Mouse (Mus musculus) layer of hippocampus, postnatal 10 days (tissue): ENCODE results near the gene Fbxo42. TPM values are rescaled to one million over a fixed set of nuclear protein-coding genes. Genes with fewer than 3 reads are reported as not detected.

Experiments
- DNase-seq, 2 experiments: peaks; one replicate each; pipeline ENCODE4 v3.0.0; 2021; ENCODE audit warnings: low spot score in 2 of 2
- total RNA-seq, 2 experiments: library from RNA; stranded (reverse); gene quantifications; 2 replicates each; pipeline ENCODE4 v1.2.3; 2021

Fbxo42 gene
- total RNA-seq, 2 experiments from 2014 or later = 28.6 to 33.0 TPM

DNA sequence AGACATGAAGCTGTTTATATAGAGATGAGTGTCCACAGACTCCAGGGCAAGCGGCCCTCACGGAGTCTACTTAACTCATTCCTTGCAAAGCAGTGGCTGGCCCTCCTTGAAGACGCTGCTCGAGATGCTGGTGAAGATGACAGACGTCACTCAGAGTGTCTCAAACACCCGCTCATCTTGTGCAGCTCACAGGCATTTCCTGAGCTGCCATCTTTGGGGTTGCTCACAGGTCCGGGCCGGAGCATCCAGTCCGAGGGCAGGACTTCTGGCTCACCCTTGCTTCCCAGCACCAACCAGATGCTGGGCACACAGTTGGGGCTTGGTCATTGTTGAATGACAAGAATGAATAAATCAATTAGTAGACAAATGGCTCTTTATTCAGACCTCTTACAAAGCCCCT is 65.2 kb downstream of the Fbxo42 start:
- no peak for DNase-seq

GRCm38 (mm10) chr4:141213342-141213741 is 65.6 kb downstream of the Fbxo42 start:
- no peak for DNase-seq

DNA sequence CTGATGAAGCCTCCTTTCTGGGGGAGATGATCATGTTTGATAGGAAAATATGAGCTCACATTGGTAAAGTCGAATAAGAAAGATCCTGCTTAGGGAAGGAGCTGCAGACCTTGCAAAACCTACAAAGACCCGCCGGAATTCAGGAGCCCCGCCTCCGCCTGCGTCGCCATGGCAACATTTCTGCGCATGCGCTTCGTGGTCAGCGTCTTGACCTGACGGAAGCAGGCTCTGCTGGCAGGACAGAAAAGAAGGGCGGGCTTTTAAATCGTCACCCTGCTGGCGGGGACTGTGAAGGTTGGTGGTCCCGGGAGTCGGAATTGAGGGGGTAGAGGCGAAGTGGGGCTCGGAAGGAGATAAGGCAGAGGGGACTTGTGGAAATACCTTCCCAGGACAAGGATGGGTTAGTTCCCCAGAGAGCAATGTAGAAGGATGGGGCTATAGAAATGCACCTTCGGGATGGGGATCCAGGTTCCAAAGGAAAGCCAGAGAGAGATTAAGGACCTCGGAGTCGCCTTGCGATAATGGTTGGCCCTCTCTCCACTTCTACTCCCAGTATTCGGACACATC is 66.1 kb downstream of the Fbxo42 start, which contains the start of gene Rsg1:
Gene Rsg1, plus strand, starts transcription at position 187 of the 567 bp plus-strand sequence.
- peak; percentile 95 to 96 for DNase-seq

DNA sequence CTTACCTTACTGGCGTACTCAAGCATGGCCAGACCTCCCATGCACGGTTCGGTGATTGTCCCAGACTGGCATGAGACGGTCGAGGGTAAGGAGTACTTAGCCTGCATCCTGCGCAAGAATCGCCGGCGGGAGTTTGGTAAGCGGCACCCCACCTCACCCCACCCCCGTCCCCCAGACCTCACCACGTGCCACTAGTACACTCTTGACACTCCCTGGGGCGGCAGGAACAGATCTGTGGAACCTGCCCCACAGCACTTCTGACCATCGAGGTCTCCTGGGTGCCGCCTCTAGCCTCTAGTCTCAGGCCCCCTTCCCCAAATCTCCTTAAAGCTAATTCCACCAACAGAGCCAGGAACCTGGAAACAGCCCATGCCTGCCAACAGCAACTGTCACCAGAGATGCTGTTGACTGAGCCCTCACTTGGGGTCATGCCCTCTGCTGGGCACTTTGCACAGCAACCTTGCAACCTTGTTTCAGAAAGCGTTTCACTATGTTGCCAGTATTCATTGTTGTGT is 66.7 kb downstream of the Fbxo42 start:
- DNase-seq = peak in 1 of 2 experiments; percentile 30

GRCm38 (mm10) chr4:141219583-141220213 is 72.0 kb downstream of the Fbxo42 start:
- no peak for DNase-seq

- no peak for DNase-seq
Measured at GRCm38 (mm10) chr4:141221848-141222247, 74.1 kb downstream of the Fbxo42 start.

DNA sequence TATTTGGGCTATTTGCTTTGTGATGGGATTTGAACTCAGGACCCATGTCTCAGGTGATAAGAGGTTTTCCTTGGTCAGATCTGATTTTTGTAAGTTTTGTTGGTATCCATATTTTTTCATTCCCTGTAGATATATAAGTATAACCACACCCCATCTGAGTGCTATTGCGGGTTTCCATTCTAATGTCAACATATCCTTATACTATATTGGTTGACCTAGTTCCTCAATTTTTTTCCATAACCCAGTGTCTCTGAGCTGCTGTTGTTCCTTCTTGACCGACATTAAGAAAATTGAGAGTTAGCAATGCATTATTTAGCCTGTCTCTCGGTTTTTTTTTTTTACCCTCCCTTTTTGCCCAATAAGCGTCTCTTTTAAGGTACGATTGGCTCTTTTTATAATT is 75.0 kb downstream of the Fbxo42 start:
- DNase-seq = no peak

DNA sequence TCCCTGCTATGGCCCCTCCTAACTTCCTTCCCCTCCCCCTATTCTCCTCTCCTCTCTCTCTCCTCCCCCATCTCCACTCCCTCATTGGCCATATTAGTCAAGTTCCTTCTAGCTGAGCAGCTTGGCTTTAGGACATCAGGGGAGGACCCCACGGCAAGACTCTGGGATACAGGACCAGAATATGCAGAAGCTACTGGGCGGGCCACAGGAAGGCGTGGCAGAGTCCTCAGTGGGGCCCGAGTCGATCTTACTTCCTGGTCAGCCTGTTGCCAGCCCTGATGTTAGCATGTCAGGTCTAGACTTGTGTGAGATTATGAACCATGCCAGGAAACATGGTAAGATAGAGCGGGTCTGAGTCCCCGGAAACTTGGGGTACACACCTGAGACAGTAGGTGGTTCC is 81.0 kb downstream of the Fbxo42 start:
- no peak for DNase-seq

- no peak for DNase-seq
Measured at GRCm38 (mm10) chr4:141233196-141233595, 85.5 kb downstream of the Fbxo42 start.

DNA sequence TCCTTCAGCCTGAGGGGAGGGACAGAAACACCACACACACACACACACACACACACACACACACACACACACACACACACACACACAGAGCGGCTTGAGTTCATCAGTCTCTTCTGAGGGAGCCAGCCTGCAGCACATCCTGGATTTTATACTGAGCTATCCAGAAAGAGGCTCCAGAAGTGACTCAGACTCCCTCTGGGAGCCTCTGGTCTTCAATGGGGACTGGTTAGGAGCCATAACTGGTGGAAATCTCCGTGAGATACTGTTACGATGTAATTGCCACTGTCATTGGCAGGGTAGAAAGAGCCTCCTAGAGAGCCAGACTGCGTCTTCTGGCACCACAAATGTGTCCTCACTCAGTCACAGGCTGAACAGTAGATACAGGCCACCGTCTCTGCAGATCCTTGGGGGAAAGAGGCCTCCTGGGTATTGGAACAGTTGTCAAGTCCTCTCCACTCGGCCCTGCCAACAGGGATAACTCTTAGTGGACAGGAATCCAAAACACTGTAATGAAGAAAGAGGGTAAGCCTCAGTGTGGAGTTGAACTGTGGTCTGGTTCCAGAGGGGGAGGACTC is 87.9 kb downstream of the Fbxo42 start:
- DNase-seq = no peak

GRCm38 (mm10) chr4:141236856-141237255 is 89.1 kb downstream of the Fbxo42 start:
- DNase-seq = no peak

DNA sequence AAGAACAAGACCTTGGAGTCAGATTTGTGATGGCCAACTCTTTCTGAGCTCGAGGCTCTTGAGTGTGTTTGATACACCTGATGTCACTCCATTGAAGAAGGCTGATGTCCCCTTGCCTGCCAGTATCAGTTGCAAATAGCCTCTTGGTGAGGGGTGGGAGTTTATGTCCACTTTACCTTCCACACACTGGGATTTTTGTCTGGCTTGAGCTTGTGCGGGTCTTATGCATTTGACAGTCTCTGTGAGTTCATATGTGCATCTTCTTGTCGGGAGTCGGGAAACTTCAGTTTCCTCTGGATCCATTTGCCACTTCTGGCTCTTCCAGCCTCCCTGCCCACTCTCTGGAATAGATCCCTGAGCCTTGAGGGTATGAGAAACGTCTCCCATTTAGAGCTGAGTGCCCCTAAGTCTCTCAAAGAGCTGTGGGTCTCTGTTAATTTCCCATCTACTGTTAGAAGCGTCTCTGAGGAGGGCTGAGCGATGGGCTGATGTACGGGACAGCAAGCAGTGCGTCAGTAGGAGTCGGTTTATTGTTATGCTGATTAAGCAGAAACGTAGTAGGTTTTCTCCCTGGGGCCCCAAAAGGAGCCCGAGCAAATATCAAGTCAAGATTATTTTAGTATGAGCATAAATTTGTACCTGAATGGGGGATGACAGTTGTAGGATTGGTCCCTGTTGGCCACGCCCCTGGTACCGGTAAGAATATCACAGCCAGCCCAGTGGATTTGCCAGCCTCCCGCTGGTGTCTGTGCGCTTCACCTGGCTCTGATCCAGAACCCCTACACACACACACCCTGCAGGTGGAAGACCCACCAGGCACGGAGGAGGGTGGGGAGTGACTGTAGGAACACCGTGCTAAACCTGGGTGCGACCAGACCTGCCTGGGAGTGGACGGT is 91.0 kb downstream of the Fbxo42 start:
- no peak for DNase-seq

- DNase-seq = peak; percentile 54 to 71
Measured at GRCm38 (mm10) chr4:141239388-141240125, 91.8 kb downstream of the Fbxo42 start, which contains the start of gene Arhgef19. Arhgef19 (plus strand) TSS chr4:141239499.

DNA sequence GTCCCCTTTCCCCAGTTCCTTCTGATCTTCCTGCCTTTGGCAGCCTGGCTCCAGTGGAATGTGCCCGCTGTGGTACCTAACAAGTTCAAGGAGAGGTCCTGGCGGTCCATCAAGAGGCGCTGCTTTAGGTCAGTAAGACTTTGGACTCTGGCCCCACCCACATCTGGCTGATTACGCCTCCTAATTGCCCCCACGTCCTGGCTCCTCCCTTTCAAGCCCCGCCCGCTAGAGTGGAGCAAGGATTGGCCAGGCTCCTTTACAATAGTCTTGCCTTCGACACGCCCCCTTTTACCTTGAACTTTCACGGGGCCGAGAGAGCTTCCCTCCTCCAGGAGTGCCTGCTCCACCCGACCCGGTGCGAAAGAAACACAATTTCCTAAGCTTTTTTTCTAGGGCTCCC is 92.9 kb downstream of the Fbxo42 start:
- no peak for DNase-seq

DNA sequence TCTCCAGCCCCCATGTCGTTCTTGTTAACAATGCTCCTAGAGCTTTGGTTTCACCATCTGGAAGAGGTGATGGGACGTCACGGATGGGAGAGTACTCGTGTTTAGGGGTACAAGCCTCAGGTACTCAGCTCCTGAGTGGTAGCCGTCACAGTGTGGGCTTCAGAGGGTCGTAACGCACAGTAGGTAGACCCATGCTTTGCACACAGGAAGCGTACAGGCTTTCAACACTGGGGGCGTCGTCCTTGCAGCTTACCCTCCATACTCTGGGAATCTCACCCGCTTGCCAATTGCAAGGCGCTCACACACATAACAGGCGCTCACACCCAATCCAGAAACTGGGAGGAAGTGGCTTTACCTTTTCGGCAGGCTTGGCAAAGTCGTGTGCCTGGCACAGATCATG is 94.1 kb downstream of the Fbxo42 start:
- DNase-seq = no peak

DNA sequence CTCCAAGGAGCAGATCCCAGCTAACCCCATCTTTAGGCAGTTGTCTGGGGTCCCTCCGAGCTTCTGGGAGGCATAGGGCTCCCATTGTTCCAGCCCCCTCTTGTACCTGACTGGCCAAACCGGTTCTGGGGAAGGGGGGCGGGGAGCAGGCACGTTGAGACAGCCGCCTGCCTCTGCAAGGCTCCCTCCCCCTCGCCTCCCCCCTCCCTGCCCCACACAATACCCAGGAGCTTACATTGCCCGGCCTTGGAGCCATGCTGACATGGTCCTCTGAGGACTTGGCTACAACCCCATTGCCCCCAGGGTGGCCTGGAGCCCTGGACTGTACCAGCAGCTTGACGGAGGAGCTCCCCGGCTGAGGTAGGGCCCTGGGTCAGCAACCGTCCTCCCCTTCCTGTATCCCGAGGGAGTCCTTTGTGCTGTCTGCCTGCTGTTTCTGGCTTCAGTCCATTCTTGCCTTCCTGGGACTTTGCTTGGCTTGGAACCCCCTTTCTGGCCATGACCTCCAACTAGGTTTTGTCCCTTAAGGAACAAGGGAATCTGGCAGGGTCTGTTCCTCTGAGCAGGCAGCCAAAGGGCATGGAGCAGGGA is 95.0 kb downstream of the Fbxo42 start:
- no peak for DNase-seq

GRCm38 (mm10) chr4:141243636-141244035 is 95.9 kb downstream of the Fbxo42 start:
- DNase-seq = no peak

GRCm38 (mm10) chr4:141244401-141244800 is 96.7 kb downstream of the Fbxo42 start:
- DNase-seq = peak in 1 of 2 experiments; percentile 41

DNA sequence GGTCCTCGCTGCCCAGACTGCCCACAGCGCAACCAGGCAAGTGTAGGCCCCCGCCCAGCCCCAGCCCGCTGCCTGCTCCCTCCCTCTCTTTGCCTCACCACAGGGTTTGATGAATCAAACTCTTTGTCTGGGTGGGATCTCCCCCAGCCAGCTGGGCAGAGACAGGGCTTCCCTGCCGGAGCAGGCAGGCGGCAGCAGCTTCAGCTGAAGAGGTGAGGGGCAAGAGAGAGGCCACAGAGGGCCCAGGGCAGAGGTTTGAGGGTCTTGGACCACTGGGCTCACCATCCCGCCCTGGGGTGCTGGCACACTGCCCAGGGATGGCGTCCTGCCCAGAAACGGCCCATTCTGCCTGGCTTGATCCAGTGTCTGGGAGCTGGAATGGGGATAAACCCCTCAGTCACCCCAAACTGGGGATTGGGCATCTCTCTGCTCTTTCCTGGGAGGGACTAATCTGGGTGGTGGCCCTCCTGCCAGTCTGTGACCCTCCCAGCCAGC is 97.3 kb downstream of the Fbxo42 start:
- peak; percentile 87 to 90 for DNase-seq
